ENCODE assay signal across 8 mouse cellular contexts in genomic region chr17:66152706-66153662, GRCm38 (mm10). TPM values are rescaled to one million over a fixed set of nuclear protein-coding genes. Genes with fewer than 3 reads are reported as not detected.
DNase-seq lines count a peak whose midpoint lies in the region; ATAC-seq and TF ChIP-seq lines count a peak whose summit lies in the region.
"Not testable (repeated sequence)": the region's sequence is repeated elsewhere in the genome, so short reads cannot be mapped to it uniquely, and the experiment has no call there.

No protein-coding gene starts in this region.

- H3K4me3 ChIP-seq in forebrain, embryonic 13.5 days; heart, embryonic 11.5 days (ENCODE audit: low read depth, low read length); hindbrain, postnatal 0 days (ENCODE audit: low read length); layer of hippocampus, adult 2 months; liver, postnatal 0 days (ENCODE audit: low read depth, low read length); midbrain, embryonic 13.5 days (replicated peaks); neural tube, embryonic 15.5 days (replicated peaks): not testable (repeated sequence)

- 80% methylated on average over 6 of the region's 8 CpGs for WGBS in forebrain, embryonic 13.5 days
- 77% methylated on average over 5 of the region's 8 CpGs for WGBS in heart, embryonic 11.5 days (ENCODE audit: insufficient replicate concordance)
- 72% methylated on average over 5 of the region's 8 CpGs for WGBS in hindbrain, postnatal 0 days
- 74% methylated on average over 5 of the region's 8 CpGs for WGBS in liver, postnatal 0 days (ENCODE audit: insufficient replicate concordance)
- WGBS in midbrain, embryonic 13.5 days, result 81% methylated on average over 6 of the region's 8 CpGs
- 75% methylated on average over 6 of the region's 8 CpGs for WGBS in neural tube, embryonic 15.5 days

- ATAC-seq in activated CD4-positive, CD25-positive, alpha-beta regulatory T cell, adult 4 months, result peak; percentile 68
- ATAC-seq in forebrain, embryonic 13.5 days, result peak; percentile 89
- 0 out of 2 replicates have a peak, but pooled peaks have one; percentile 61 for ATAC-seq in heart, embryonic 11.5 days (replicated peaks; ENCODE audit: insufficient number of reproducible peaks, low FRiP score, low TSS enrichment)
- peak; percentile 91 for ATAC-seq in hindbrain, postnatal 0 days
- ATAC-seq in liver, postnatal 0 days, result peak; percentile 69; the same call in 1 of the 2 replicates
- peak; percentile 83 for ATAC-seq in midbrain, embryonic 13.5 days
- ATAC-seq in neural tube, embryonic 15.5 days (ENCODE audit: low FRiP score), result peak; percentile 69; the same call in 1 of the 2 replicates

- not testable (repeated sequence) for H3K9ac ChIP-seq in forebrain, embryonic 13.5 days; heart, embryonic 11.5 days (ENCODE audit: low read depth, low read length); hindbrain, postnatal 0 days (replicated peaks; ENCODE audit: low read length); liver, postnatal 0 days (replicated peaks); midbrain, embryonic 13.5 days (replicated peaks); neural tube, embryonic 15.5 days (replicated peaks)

- H3K4me2 ChIP-seq in forebrain, embryonic 13.5 days; heart, embryonic 11.5 days; hindbrain, postnatal 0 days (ENCODE audit: low read depth, low read length); liver, postnatal 0 days (ENCODE audit: low read depth, low read length); midbrain, embryonic 13.5 days (replicated peaks); neural tube, embryonic 15.5 days: not testable (repeated sequence)

- H3K9me3 ChIP-seq in forebrain, embryonic 13.5 days (replicated peaks); heart, embryonic 11.5 days (replicated peaks; ENCODE audit: control insufficient read depth, low read length); hindbrain, postnatal 0 days (ENCODE audit: low read length); liver, postnatal 0 days (ENCODE audit: low read length); midbrain, embryonic 13.5 days; neural tube, embryonic 15.5 days (replicated peaks): not testable (repeated sequence)

- not testable (repeated sequence) for DNase-seq in hindbrain, postnatal 0 days (ENCODE audit: low spot score); layer of hippocampus, adult 2 months (ENCODE audit: low spot score in 2 of 2); liver, postnatal 0 days

- not testable (repeated sequence) for H3K27me3 ChIP-seq in forebrain, embryonic 13.5 days; heart, embryonic 11.5 days (ENCODE audit: control insufficient read depth, insufficient read depth, low read length); hindbrain, postnatal 0 days (ENCODE audit: insufficient read depth, low read length); liver, postnatal 0 days (ENCODE audit: insufficient read depth, low read length); midbrain, embryonic 13.5 days; neural tube, embryonic 15.5 days (replicated peaks)

- peaks cover 43% of the 10 kb centered on the region for H3K36me3 ChIP-seq in forebrain, embryonic 13.5 days (ENCODE audit: poor library complexity, severe bottlenecking)
- peaks cover 10% of the 10 kb centered on the region for H3K36me3 ChIP-seq in heart, embryonic 11.5 days (ENCODE audit: control insufficient read depth, insufficient read depth, low read length)
- H3K36me3 ChIP-seq in hindbrain, postnatal 0 days (ENCODE audit: insufficient read depth, low read length), result peaks cover 14% of the 10 kb centered on the region; the same call in 1 of the 2 replicates
- H3K36me3 ChIP-seq in liver, postnatal 0 days (replicated peaks; ENCODE audit: insufficient read depth, low read length), result peaks cover 38% of the 10 kb centered on the region
- peaks cover 29% of the 10 kb centered on the region for H3K36me3 ChIP-seq in midbrain, embryonic 13.5 days
- H3K36me3 ChIP-seq in neural tube, embryonic 15.5 days, result not testable (repeated sequence)

- TF ChIP-seq CTCF in hindbrain, postnatal 0 days (IDR thresholded peaks at IDR 0.05; ENCODE audit: low read depth), result peak; percentile 36
- peak; percentile 38 for TF ChIP-seq CTCF in layer of hippocampus, adult 2 months (conservative IDR thresholded peaks at IDR 0.05)
- peak; percentile 23 for TF ChIP-seq CTCF in liver, postnatal 0 days (IDR thresholded peaks at IDR 0.05; ENCODE audit: low read depth)

- not testable (repeated sequence) for H3K27ac ChIP-seq in forebrain, embryonic 13.5 days; heart, embryonic 11.5 days (ENCODE audit: low read depth, low read length); hindbrain, postnatal 0 days; layer of hippocampus, adult 2 months; liver, postnatal 0 days (ENCODE audit: low read depth); midbrain, embryonic 13.5 days; neural tube, embryonic 15.5 days (replicated peaks)

- H3K4me1 ChIP-seq in forebrain, embryonic 13.5 days; heart, embryonic 11.5 days (ENCODE audit: control insufficient read depth, insufficient read depth, low read length); hindbrain, postnatal 0 days (ENCODE audit: insufficient read depth, low read length); liver, postnatal 0 days (ENCODE audit: insufficient read depth); midbrain, embryonic 13.5 days (replicated peaks); neural tube, embryonic 15.5 days: not testable (repeated sequence)

- not testable (repeated sequence) for TF ChIP-seq EP300 in liver, postnatal 0 days (IDR thresholded peaks at IDR 0.05; ENCODE audit: low read depth)

RNA-seq across cellular contexts. Expression of gene Ddx11, which starts 29.7 kb away (rescaled TPM):
- 10 to 100 TPM; 11.8 to 13.5 TPM for polyA plus RNA-seq in activated CD4-positive, CD25-positive, alpha-beta regulatory T cell, adult 4 months (2017; shearing (Covaris generic))
- 16.2 and 17.3 TPM in 2 replicates for polyA plus RNA-seq in forebrain, embryonic 13.5 days (2015; fragmentation: Nextera tagmentation; extraction: Ambion mirVana)
- polyA plus RNA-seq in heart, embryonic 11.5 days (2014; fragmentation: Nextera tagmentation; extraction: Ambion mirVana), result 12.4 and 16.4 TPM in 2 replicates
- 12.4 and 13.9 TPM in 2 replicates for total RNA-seq in hindbrain, postnatal 0 days (2014; rRNA removed)
- 4.0 and 5.0 TPM in 2 replicates for polyA plus RNA-seq in hindbrain, postnatal 0 days (2015; fragmentation: Nextera tagmentation; extraction: Ambion mirVana)
- total RNA-seq in layer of hippocampus, adult 2 months (2021), result 1 to 10 TPM; 1.1 to 1.5 TPM
- polyA plus RNA-seq in liver, postnatal 0 days (2015; fragmentation: Nextera tagmentation; extraction: Ambion mirVana), result 1.9 and 2.0 TPM in 2 replicates
- 8.3 and 10.2 TPM in 2 replicates for polyA plus RNA-seq in midbrain, embryonic 13.5 days (2015; fragmentation: Nextera tagmentation; extraction: Ambion mirVana)
- 6.1 and 7.5 TPM in 2 replicates for polyA plus RNA-seq in neural tube, embryonic 15.5 days (2015; fragmentation: Nextera tagmentation; extraction: Ambion mirVana)

RNA-seq across cellular contexts. Expression of gene Washc1, which starts 41.6 kb away (rescaled TPM):
- 10 to 100 TPM; 27.9 to 32.7 TPM for polyA plus RNA-seq in activated CD4-positive, CD25-positive, alpha-beta regulatory T cell, adult 4 months (2017; shearing (Covaris generic))
- polyA plus RNA-seq in forebrain, embryonic 13.5 days (2015; fragmentation: Nextera tagmentation; extraction: Ambion mirVana), result 36.8 and 37.4 TPM in 2 replicates
- 27.9 and 29.9 TPM in 2 replicates for polyA plus RNA-seq in heart, embryonic 11.5 days (2014; fragmentation: Nextera tagmentation; extraction: Ambion mirVana)
- 60.9 and 61.5 TPM in 2 replicates for total RNA-seq in hindbrain, postnatal 0 days (2014; rRNA removed)
- polyA plus RNA-seq in hindbrain, postnatal 0 days (2015; fragmentation: Nextera tagmentation; extraction: Ambion mirVana), result 41.4 and 41.9 TPM in 2 replicates
- total RNA-seq in layer of hippocampus, adult 2 months (2021), result 10 to 100 TPM; 44.2 to 48.1 TPM
- polyA plus RNA-seq in liver, postnatal 0 days (2015; fragmentation: Nextera tagmentation; extraction: Ambion mirVana), result 12.0 and 13.2 TPM in 2 replicates
- polyA plus RNA-seq in midbrain, embryonic 13.5 days (2015; fragmentation: Nextera tagmentation; extraction: Ambion mirVana), result 39.7 and 40.2 TPM in 2 replicates
- polyA plus RNA-seq in neural tube, embryonic 15.5 days (2015; fragmentation: Nextera tagmentation; extraction: Ambion mirVana), result 46.8 and 48.4 TPM in 2 replicates

RNA-seq across cellular contexts. Expression of gene Ndufv2, which starts 51.6 kb away (rescaled TPM):
- polyA plus RNA-seq in activated CD4-positive, CD25-positive, alpha-beta regulatory T cell, adult 4 months (2017; shearing (Covaris generic)), result 100 to 1,000 TPM; 255 to 259 TPM
- polyA plus RNA-seq in forebrain, embryonic 13.5 days (2015; fragmentation: Nextera tagmentation; extraction: Ambion mirVana), result 354 and 358 TPM in 2 replicates
- 530 and 551 TPM in 2 replicates for polyA plus RNA-seq in heart, embryonic 11.5 days (2014; fragmentation: Nextera tagmentation; extraction: Ambion mirVana)
- 73.4 and 73.6 TPM in 2 replicates for total RNA-seq in hindbrain, postnatal 0 days (2014; rRNA removed)
- 481 and 484 TPM in 2 replicates for polyA plus RNA-seq in hindbrain, postnatal 0 days (2015; fragmentation: Nextera tagmentation; extraction: Ambion mirVana)
- total RNA-seq in layer of hippocampus, adult 2 months (2021), result 100 to 1,000 TPM; 233 to 261 TPM
- 286 and 297 TPM in 2 replicates for polyA plus RNA-seq in liver, postnatal 0 days (2015; fragmentation: Nextera tagmentation; extraction: Ambion mirVana)
- polyA plus RNA-seq in midbrain, embryonic 13.5 days (2015; fragmentation: Nextera tagmentation; extraction: Ambion mirVana), result 347 and 349 TPM in 2 replicates
- polyA plus RNA-seq in neural tube, embryonic 15.5 days (2015; fragmentation: Nextera tagmentation; extraction: Ambion mirVana), result 419 and 432 TPM in 2 replicates
